Mouse (Mus musculus) heart, embryonic 14.5 days (tissue): ENCODE measurements around the gene Lrp2bp. TPM values are rescaled to one million over a fixed set of nuclear protein-coding genes. Genes with fewer than 3 reads are reported as not detected.

Experiments
- ATAC-seq: fragments of 200-750 bp; cut with Nextera tagmentation; 2 replicates; pipeline ENCODE4 v1.8.0; 2017; ENCODE audit warnings: low read depth, moderate TSS enrichment; ENCODE audit not compliant: insufficient number of reproducible peaks, insufficient read depth, low FRiP score
- H3K27ac ChIP-seq, 2 experiments: fragments of 200-500 bp in 1 of 2; fragments of 300-500 bp in 1 of 2; sonication (generic) in 1 of 2; replicated peaks in 1 of 2; 2 replicates each; pipeline ENCODE4 v1.5.1; 2012 to 2014; ENCODE audit warnings: low read depth in 2 of 2, low read length in 2 of 2, control low read depth in 1 of 2, mild to moderate bottlenecking in 1 of 2, mixed read lengths in 1 of 2; ENCODE audit not compliant: control insufficient read depth in 1 of 2, insufficient read depth in 1 of 2
- H3K27me3 ChIP-seq: fragments of 300-500 bp; sonication (generic); 2 replicates; pipeline ENCODE4 v1.6.1; 2014; ENCODE audit warnings: mild to moderate bottlenecking, low read length, control low read depth; ENCODE audit not compliant: control insufficient read depth, insufficient read depth
- H3K36me3 ChIP-seq: fragments of 300-500 bp; sonication (generic); 2 replicates; pipeline ENCODE4 v1.6.1; 2014; ENCODE audit warnings: mild to moderate bottlenecking, control low read depth, low read length, mixed read lengths; ENCODE audit not compliant: control insufficient read depth, insufficient read depth
- H3K4me1 ChIP-seq, 2 experiments: fragments of 200-500 bp in 1 of 2; fragments of 300-500 bp in 1 of 2; sonication (generic) in 1 of 2; 2 replicates each; pipeline ENCODE4 v1.6.1; 2012 to 2014; ENCODE audit warnings: low read length in 2 of 2, control low read depth in 1 of 2, mixed read lengths in 1 of 2; ENCODE audit not compliant: control insufficient read depth in 2 of 2, insufficient read depth in 2 of 2
- H3K4me2 ChIP-seq: fragments of 300-500 bp; sonication (generic); 2 replicates; pipeline ENCODE4 v1.6.1; 2014; ENCODE audit warnings: mild to moderate bottlenecking, low read length
- H3K4me3 ChIP-seq, 2 experiments: fragments of 200-500 bp in 1 of 2; fragments of 300-500 bp in 1 of 2; sonication (generic) in 1 of 2; 2 replicates each; pipeline ENCODE4 v1.5.1; 2012 to 2014; ENCODE audit warnings: low read length in 2 of 2, mild to moderate bottlenecking in 2 of 2, control low read depth in 1 of 2, low read depth in 1 of 2, moderate library complexity in 1 of 2; ENCODE audit not compliant: control insufficient read depth in 1 of 2, insufficient read depth in 1 of 2
- H3K9ac ChIP-seq: fragments of 300-500 bp; sonication (generic); 2 replicates; pipeline ENCODE4 v1.6.1; 2014; ENCODE audit warnings: mild to moderate bottlenecking, low read length
- H3K9me3 ChIP-seq: fragments of 300-500 bp; sonication (generic); 2 replicates; pipeline ENCODE4 v1.6.1; 2016; ENCODE audit warnings: low read length, control low read depth; ENCODE audit not compliant: control insufficient read depth
- WGBS: fragments of 180-500 bp; shearing (Covaris S2); extraction: QIAGEN DNeasy Blood & Tissue Kit; methylation state at CpG from one replicate; pipeline ENCODE4 v1.1.7; 2014; 5-methylcytosine and 5-hydroxymethylcytosine counted together
- polyA plus RNA-seq: library from polyadenylated mRNA; unstranded; fragments of >200 nt; fragmentation: Nextera tagmentation; extraction: Ambion mirVana; gene quantifications from 2 replicates; pipeline ENCODE4 v1.2.1, GENCODE M21; 2014

The Lrp2bp gene
- 1.1 and 1.3 TPM in 2 replicates for polyA plus RNA-seq

DNA sequence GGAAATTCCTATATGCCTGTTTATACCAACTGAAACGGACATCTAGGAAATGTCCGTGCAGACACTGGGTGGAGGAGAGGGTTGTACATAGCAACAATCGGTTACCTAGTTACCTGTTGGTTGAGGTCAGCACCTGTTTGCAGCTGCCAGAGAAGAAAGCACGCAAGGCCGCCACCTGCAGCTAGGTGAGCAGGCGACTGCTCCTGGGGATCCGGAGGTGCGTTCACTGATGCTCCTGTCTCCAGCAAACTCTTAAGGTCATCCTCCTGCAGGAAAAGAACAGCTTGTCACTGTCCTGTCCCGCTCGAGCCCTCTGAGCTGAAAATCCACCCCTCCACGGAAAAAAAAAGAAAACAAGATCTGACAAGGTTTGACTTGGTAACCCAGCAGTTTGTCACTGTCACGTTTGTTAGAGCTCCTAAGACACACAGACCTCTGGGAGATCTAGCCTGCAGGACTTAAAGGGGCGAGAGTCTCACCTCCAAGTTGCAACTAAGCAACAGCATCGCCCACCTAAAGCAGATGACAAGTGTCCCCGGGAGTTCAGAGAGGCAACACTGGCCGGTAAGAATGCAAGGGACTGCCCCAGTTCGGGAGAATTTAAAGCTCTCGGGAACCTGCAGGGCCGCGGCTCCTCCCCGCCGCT is at the start of gene Lrp2bp:
Lrp2bp (plus strand) TSS at position 166 of the 646 bp plus-strand sequence.
- H3K9me3 ChIP-seq: no peaks in the 10 kb centered on the region
- H3K27me3 ChIP-seq: no peaks in the 10 kb centered on the region
- peaks cover 3 to 5% of the 10 kb centered on the region in 2 experiments; a peak in 3 of 4 replicates for H3K4me1 ChIP-seq
- WGBS: 1% methylated on average over 22 of the region's 22 CpGs
- H3K4me2 ChIP-seq: peak within 1 kb of the TSS; percentile 87
- no peak for ATAC-seq
- peak within 1 kb of the TSS; percentile 91 for H3K9ac ChIP-seq
- peak within 1 kb of the TSS; percentile 98 to 99 for H3K27ac ChIP-seq
- H3K36me3 ChIP-seq: peaks cover 33% of the 10 kb centered on the region
- H3K4me3 ChIP-seq: peak within 1 kb of the TSS; percentile 53 to 64

DNA sequence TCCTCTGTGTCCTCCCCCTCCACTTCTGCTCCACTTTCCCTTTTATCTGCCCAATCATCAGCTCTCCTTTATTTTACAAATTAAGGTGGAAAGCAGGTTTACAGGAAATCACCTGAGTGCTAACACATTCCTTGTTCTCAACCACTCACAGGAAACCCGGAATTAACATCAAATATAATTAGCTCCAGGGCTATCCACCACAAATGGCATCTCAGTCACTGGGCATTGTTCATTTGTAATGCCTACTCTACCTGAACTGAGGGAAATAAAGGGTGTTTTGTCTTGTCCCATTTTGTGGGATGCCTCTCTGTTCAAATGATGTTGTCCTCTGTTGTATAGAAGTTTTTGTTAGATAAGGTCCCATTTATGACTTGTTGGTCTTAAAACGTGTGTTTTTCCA is 48.5 kb upstream of the Lrp2bp start:
- no peak for ATAC-seq
- H3K9me3 ChIP-seq: no peaks in the 10 kb centered on the region
- H3K4me2 ChIP-seq: no peak overlapping the region
- H3K4me3 ChIP-seq: no peak overlapping the region
- H3K4me1 ChIP-seq: no peaks in the 10 kb centered on the region
- H3K27me3 ChIP-seq: no peaks in the 10 kb centered on the region
- H3K36me3 ChIP-seq: no peaks in the 10 kb centered on the region
- WGBS: 52% methylated on average over 2 of the region's 2 CpGs
- no peak overlapping the region for H3K27ac ChIP-seq
- no peak overlapping the region for H3K9ac ChIP-seq

DNA sequence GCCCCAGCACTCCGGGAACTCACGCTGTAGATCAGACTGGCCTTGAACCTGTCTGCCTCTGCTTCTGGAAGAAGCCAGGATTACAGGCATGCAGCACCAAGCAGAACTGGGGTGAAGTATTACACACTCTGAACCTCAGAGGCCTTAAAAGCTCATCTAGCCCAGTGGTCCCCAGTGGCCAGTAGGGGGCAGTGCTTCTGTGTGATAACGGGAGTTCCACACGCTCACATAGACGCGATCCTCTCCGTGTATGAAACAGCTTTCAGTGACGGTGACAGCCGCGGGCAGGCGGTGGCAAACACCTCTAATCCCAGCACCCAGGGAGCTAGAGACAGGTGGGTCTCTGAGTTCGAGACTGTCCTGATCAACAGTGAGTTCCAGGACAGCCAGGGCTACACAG is 28.2 kb upstream of the Lrp2bp start:
- Histone ChIP-seq H3K9me3 (no peaks in the 10 kb centered on the region), H3K9ac (no peak overlapping the region), H3K4me1 (peaks cover 5 to 6% of the 10 kb centered on the region in 2 experiments; a peak in 2 of 4 replicates), H3K27ac (no peak overlapping the region), H3K36me3 (no peaks in the 10 kb centered on the region), H3K27me3 (no peaks in the 10 kb centered on the region), H3K4me2 (no peak overlapping the region), H3K4me3 (no peak overlapping the region)
- 93% methylated on average over 12 of the region's 12 CpGs for WGBS
- no peak for ATAC-seq

DNA sequence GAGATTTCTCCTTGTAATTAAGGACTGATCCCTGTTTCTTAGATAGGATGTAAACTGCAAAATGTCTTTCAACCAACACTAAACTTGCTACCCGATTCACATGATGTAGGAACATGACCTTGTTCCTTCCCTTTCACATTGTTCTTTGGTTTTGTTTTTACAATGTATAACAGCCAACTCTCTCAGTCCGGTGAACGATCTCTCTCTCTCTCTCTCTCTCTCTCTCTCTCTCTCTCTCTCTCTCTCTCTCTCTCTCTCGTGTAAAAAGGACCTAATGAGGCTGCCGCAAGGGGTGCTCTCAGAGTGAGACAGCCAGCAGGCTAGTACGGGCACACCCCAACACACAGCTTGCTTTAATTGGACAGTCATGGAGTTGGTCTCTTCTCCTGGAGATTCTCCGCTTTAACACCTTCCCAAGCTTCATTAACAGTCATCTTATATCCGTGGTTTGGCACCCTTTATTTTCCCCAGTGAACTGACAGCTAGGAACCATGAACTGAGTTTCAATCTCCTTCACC is 25.1 kb upstream of the Lrp2bp start:
- WGBS: 56% methylated on average over 8 of the region's 8 CpGs
- H3K9ac ChIP-seq: 0 out of 2 replicates have a peak overlapping the region, but pooled peaks have one; percentile 79
- peak overlapping the region in 1 of 2 experiments; percentile 63; a peak in 1 of 4 replicates for H3K4me3 ChIP-seq
- 0 out of 2 replicates have a peak, but pooled peaks cover 3% of the 10 kb centered on the region for H3K9me3 ChIP-seq
- no peaks in the 10 kb centered on the region for H3K27me3 ChIP-seq
- peak overlapping the region; percentile 65 for H3K4me2 ChIP-seq
- H3K27ac ChIP-seq: no peak overlapping the region
- H3K4me1 ChIP-seq: peaks cover 8 to 10% of the 10 kb centered on the region in 2 experiments; a peak in 3 of 4 replicates
- no peak for ATAC-seq
- peaks cover 13% of the 10 kb centered on the region; the same call in 1 of the 2 replicates for H3K36me3 ChIP-seq

DNA sequence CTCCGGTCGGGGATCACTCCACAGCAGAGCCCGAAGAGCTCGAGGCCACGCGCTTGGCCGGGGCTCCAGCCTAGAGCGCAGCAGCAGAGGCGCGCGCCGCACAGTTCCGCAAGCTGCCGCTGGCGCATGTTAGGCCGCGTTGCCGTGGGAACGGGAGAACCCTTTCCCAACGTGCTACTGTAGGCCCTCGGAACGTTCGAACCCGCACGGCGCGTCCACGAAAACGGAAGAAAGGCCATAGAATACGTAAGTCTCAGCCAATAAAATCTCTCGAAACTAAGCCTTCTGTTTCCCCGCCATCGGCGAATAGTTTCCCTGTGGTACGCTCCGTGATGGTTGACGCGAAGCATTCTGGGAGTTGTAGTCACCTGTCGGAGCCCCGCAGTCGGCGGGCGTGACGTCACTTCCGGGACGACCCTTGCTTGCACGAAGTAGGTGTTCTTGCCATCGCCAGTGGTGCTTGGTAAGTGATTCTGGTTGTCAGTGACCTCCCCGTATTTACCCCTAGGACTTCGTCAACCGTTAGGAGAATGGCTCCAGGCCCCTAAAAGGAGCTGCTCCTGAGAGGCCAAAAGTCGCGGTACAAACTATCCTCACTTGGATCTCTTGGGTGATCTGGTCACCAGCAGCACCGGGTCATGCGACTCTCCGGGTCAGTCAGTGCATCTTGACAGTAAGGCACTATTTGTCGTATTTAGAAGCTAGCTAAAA is 23.8 kb upstream of the Lrp2bp start, which contains the start of the genes 1700029J07Rik and Ufsp2:
1700029J07Rik (minus strand) TSS at position 127 of the 711 bp plus-strand sequence.
Ufsp2 (plus strand) TSS at position 403 of the 711 bp plus-strand sequence.
- H3K27me3 ChIP-seq: no peaks in the 10 kb centered on the region
- peak within 1 kb of the TSS; percentile 79 for H3K9ac ChIP-seq
- peaks cover 24% of the 10 kb centered on the region for H3K36me3 ChIP-seq
- 0 out of 2 replicates have a peak, but pooled peaks cover 3% of the 10 kb centered on the region for H3K9me3 ChIP-seq
- peak within 1 kb of the TSS; percentile 69 to 76 for H3K27ac ChIP-seq
- H3K4me2 ChIP-seq: peak within 1 kb of the TSS; percentile 65
- H3K4me1 ChIP-seq: peaks cover 8 to 10% of the 10 kb centered on the region in 2 experiments; a peak in 3 of 4 replicates
- 1% methylated on average over 57 of the region's 57 CpGs for WGBS
- ATAC-seq: peak; percentile 95
- H3K4me3 ChIP-seq: peak within 1 kb of the TSS; percentile 63 to 65

DNA sequence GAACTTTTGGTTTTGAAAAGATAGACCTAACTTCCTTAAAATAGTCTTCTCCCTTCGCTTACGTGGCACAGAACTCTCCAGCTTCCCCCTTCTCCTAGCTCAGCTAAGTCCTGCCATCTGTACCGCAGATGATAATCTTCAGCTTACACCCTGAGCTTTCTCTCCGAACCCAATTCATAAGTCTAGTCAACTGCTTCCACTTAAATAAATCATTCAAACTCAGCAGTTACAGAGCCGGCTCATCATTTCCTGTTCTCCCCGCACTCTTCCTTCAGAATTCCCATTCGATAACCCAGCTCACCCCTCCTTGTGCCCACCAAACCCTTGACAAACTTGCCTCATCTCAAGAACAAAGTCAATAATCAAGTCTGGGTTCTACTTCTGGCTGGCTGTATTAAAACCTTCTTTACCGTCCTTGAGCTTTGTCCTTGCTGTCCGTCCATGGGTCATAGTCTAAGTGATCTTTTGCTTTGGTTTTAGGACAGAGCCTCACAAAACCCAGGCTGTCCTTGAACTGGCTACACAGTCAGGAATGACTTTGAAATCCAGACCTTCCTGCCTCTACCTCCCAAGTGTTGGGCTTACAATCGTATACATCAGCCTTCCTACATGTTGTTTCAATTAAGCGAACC is 23.1 kb upstream of the Lrp2bp start:
- Histone ChIP-seq H3K4me1 (peaks cover 8 to 10% of the 10 kb centered on the region in 2 experiments; a peak in 3 of 4 replicates), H3K4me3 (peak overlapping the region; percentile 63 to 65), H3K27me3 (no peaks in the 10 kb centered on the region), H3K9ac (peak overlapping the region; percentile 79), H3K4me2 (peak overlapping the region; percentile 65), H3K27ac (peak overlapping the region in 1 of 2 experiments; percentile 76; a peak in 1 of 4 replicates), H3K9me3 (0 out of 2 replicates have a peak, but pooled peaks cover 3% of the 10 kb centered on the region), H3K36me3 (peaks cover 30% of the 10 kb centered on the region)
- ATAC-seq: no peak
- 57% methylated on average over 11 of the region's 11 CpGs for WGBS

DNA sequence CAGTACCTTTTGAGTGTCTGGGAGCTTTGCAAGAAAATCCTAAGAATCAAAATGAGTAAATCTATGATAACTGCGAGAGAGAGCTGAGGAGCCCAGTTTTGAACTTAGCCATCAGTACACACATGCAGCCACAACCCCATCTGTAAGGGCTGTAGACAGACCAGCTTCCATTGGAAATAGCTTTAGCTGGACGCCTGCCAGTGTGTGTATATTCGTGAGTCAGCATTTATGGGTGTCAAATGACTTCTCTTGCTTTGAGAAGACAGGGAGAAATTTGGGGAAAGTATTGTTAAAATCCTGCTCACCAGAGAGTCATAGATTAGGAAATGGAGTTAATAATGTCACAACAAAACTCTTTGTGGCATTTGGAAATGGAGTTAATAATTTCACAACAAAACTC is 12.4 kb upstream of the Lrp2bp start:
- Histone ChIP-seq H3K4me1 (no peaks in the 10 kb centered on the region), H3K27ac (no peak overlapping the region), H3K9ac (no peak overlapping the region), H3K9me3 (no peaks in the 10 kb centered on the region), H3K27me3 (no peaks in the 10 kb centered on the region), H3K36me3 (peaks cover 78% of the 10 kb centered on the region), H3K4me2 (no peak overlapping the region), H3K4me3 (no peak overlapping the region)
- no peak for ATAC-seq
- WGBS: 77% methylated on average over 3 of the region's 3 CpGs
